Mouse (Mus musculus): ENCODE measurements around the gene Olfr1381.
"Not testable (repeated sequence)": the region's sequence is repeated elsewhere in the genome, so short reads cannot be mapped to it uniquely, and the experiment has no call there.

Olfr1381 gene

DNA sequence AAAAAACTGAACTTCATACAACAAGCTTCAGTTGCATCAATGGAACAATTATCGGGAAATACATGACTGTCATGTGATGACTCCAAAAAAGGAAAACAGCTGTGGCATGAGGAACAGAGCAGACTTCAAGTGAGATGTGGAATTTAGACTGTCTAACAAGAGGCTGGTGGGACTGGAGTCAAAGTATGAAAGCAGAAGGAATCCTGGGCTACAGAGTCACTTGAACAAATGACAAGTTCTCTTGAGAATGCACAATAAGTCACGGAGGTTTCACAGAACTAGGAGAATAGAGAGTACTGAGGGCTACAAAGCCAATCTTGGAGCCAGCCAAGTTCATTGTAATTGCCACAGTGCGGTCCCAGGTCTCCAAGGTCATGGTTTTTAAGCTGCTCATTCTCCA, at the start of gene Olfr1381:
Olfr1381 (plus strand) TSS at position 301 of the 400 bp plus-strand sequence.
- DNase-seq (ENCODE audit: low spot score): not testable (repeated sequence)

DNA sequence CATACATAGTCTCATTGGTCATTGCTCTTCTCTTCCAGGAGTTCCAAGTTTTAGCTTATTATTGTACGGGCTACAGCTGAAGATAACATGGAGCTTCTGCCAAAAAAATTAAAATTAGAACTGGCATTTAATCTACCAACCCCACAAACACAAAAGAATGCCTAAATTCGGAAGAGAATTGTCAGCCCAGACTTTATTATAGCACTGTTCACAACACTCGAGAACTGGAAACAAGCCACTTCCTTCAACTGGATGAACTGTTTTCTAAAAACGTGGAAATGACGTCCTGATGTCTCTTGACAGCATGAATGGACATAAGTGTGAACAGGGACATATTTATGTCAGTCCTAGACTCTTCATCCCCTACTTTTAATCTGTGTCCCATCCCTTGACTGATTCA, 25.2 kb upstream of the Olfr1381 start:
- no peak for DNase-seq (ENCODE audit: low spot score)

DNA sequence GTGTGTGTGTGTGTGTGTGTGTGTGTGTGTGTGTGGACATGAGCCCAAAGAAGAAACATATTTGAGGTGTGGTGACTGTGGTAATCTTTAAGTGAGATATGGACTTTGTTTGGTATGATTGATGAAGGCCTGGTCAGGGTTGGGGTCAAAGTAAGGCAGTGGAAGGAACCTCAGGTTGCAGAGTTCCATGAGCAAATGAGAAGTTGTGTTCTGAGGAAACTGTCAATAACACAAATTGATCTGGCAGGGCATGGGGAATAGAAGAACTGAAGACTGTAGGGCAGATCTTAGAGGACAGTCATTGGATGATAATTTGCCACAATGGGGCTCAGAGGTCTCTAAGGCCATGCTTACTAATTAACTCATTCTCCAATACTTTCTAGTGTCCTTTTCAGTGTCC, 23.9 kb upstream of the Olfr1381 start, which contains the start of gene Olfr1383:
Olfr1383 (plus strand) TSS at position 301 of the 400 bp plus-strand sequence.
- no peak for DNase-seq (ENCODE audit: low spot score)

DNA sequence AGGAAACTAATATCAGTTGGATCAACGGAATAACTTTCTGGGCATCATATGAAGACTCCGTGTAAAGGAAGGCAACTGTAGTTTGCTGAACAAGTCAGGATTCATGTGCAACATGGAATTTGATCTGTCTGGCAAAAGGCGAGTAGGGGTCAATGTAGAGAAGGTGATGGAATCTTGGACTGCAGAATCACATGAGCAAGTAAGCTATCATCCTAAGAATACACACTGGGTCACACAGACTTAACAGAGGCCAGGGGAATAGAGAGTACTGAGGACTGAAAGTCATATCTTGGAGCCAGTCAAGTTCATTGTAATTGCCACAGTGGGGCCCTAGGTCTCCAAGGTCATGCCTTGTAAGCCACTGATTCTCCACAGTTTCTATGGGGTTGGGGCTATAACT, 15.3 kb upstream of the Olfr1381 start, which contains the start of gene Olfr1382:
Olfr1382 (plus strand) TSS at position 301 of the 400 bp plus-strand sequence.
- no peak for DNase-seq (ENCODE audit: low spot score)

DNA sequence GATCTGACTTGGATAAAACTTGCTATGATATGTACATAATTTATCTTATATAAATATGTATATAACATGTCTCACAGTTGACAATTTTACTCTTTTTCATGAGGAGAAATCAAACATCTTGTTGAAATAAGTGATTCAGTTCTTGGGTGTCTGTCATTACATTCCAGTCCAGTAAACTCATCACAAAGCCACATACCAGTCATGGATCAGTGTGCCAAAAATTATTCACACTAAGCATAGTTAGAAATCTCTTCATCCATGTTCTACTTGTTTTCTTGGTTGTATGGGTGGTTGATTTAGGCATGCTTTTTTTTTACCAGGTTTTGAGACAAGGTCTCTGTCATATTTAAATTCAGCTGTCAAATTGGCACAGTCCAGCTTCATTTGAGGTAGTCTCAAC, 10.5 kb upstream of the Olfr1381 start:
- no peak for DNase-seq (ENCODE audit: low spot score)

DNA sequence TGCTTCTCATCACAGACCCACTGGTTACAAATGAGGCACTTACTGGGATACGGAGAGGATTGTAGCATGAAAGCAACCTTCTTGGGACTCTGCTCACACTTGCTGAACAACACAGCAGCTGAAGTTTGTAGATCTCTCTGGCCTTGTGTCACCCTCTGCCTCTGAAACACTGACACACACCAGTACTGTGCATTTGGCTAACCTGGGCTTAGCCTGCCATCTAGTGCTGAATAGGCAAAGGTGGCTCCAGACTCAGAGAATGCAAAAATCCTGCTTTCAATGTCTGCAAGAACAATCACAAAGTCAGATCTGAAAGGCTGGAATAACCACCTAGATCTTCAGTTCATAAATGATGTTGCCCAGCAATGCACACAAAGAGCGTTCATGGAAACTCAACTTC, 6.6 kb upstream of the Olfr1381 start:
- not testable (repeated sequence) for DNase-seq (ENCODE audit: low spot score)

DNA sequence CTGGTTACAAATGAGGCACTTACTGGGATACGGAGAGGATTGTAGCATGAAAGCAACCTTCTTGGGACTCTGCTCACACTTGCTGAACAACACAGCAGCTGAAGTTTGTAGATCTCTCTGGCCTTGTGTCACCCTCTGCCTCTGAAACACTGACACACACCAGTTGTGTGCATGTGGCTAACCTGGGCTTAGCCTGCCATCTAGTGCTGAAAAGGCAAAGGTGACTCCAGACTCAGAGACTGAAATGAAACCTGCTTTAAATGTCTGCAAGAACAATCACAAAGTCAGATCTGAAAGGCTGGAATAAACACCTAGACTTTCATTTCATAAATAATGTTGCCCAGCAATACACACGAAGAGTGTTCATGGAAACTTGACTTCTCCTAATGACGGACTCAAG, 10.8 kb downstream of the Olfr1381 start:
- DNase-seq (ENCODE audit: low spot score): not testable (repeated sequence)

DNA sequence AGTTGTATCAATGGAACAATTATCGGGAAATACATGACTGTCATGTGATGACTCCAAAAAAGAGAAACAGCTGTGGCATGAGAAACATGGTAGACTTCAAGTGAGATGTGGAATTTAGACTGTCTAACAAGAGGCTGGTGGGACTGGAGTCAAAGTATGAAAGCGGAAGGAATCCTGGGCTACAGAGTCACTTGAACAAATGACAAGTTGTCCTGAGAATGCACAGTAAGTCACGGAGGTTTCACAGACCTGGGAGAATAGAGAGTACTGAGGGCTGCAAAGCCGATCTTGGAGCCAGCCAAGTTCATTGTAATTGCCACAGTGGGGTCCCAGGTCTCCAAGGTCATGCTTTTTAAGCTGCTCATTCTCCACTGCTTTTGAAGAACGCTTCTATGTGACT, 13.3 kb downstream of the Olfr1381 start, which contains the start of gene Olfr1380:
Olfr1380 (plus strand) TSS at position 301 of the 400 bp plus-strand sequence.
- not testable (repeated sequence) for DNase-seq (ENCODE audit: low spot score)

DNA sequence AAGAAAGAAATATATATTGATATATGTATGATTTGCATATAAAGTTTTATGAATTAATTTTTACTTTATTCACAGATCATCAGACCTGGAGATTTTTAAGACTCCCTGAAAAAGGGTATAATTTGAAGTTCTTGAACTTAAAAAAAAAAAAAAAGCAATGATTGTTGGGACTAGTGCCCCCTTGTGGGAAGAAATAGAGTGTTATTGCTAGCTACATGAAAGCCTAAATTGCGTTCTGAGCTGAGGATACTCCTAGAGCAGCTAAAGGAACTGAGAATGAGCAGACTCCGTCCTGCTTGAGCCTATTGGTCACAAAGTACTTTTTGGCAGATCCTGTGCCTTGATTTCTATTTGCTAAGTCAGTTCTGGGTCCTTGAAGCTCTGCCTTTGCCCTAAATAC, 31.8 kb downstream of the Olfr1381 start:
- not testable (repeated sequence) for DNase-seq (ENCODE audit: low spot score)

DNA sequence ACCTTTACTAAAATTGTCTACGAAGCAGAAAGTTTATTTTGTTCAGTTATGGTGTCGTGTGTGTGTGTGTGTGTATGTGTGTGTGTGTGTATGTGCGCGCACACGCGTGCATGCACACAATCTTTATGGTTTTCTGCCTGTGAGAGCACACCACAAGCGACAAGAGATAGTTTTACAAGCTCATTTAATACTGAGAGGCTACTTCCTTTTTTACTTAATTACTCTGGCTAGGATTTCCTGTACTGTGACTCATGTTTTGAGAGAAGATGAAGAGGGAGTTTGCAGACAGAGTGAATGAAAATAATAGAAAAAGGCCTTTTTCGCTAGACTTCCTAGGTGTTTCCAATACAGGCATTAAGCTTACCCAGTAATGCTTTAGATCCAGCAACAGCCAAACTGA, 37.2 kb downstream of the Olfr1381 start:
- DNase-seq (ENCODE audit: low spot score): not testable (repeated sequence)

DNA sequence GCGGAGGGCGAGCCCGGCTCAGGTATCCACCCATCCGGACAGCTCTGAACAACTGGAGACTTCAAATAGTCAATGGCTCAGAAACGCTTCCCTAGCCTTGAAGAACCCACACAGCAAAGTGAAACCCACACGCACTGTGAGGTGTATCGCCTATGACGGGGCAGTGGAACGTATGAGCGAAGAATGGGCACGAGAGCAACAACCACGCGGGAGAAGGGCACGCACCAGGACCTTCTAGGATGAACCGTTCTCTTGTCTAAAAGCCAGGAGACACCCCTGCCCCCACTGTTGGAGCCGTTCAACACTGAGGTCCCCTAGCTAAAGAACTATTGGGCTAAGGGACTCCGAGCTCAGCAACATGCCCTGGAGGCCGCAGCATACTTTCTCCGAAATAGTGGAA, 47.0 kb downstream of the Olfr1381 start:
- DNase-seq (ENCODE audit: low spot score): no peak

DNA sequence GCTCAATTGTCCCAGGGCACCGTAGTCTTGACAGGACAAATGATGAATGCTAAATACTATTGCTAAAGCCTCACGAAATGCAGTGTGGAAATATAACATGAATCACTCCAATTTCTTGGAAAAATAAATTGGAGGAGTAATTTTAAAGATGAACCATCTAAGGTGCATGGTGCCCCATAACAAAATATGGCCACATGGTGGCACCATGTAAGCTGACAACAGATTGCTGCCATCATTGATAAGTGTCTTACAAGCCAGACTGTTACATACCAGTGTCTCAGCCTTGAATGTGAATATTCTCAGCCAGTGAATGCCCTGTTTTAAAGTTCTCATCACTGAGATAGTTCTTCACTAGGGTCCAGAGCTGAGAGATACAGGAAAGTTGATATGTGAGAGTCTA, 53.9 kb downstream of the Olfr1381 start:
- DNase-seq (ENCODE audit: low spot score): not testable (repeated sequence)

Data from ovary, postnatal 14 days (tissue).